Mouse (Mus musculus) C2C12 (cell line): Measurements from ENCODE around the gene Bag1.

ENCODE experiments used
- CEBPB ChIP-seq: IDR thresholded peaks from one replicate; pipeline ENCODE4 v1.6.1; 2011; ENCODE audit warnings: low read depth, mild to moderate bottlenecking, control low read depth, moderate library complexity
- CTCF ChIP-seq: IDR thresholded peaks from one replicate; pipeline ENCODE4 v1.5.1; 2011; ENCODE audit not compliant: control insufficient read depth, insufficient read depth, insufficient read length
- FOSL1 ChIP-seq: IDR thresholded peaks from one replicate; pipeline ENCODE4 v1.8.0; 2011; ENCODE audit warnings: mild to moderate bottlenecking, low read length; ENCODE audit not compliant: poor library complexity, insufficient read depth, severe bottlenecking
- MAX ChIP-seq: IDR thresholded peaks from one replicate; pipeline ENCODE4 v1.6.1; 2011; ENCODE audit warnings: mild to moderate bottlenecking, control low read depth
- MYOD1 ChIP-seq: IDR thresholded peaks from one replicate; pipeline ENCODE4 v1.6.1; 2011; ENCODE audit warnings: low read depth; ENCODE audit not compliant: control insufficient read depth, insufficient read length
- MYOG ChIP-seq: IDR thresholded peaks from one replicate; pipeline ENCODE4 v1.6.1; 2011; ENCODE audit not compliant: control insufficient read depth, insufficient read length; ENCODE audit errors: extremely low read depth
- USF1 ChIP-seq: IDR thresholded peaks from one replicate; pipeline ENCODE4 v1.6.1; 2011; ENCODE audit warnings: low read depth, mild to moderate bottlenecking, control low read depth, moderate library complexity

GRCm38 (mm10) chr4:40925568-40925967, 22.5 kb downstream of the Bag1 start:
- TF ChIP-seq CTCF (no peak), CEBPB (no peak), USF1 (no peak), MAX (no peak), FOSL1 (no peak), MYOD1 (no peak), MYOG (no peak)
